Mouse (Mus musculus): Measurements from ENCODE around the gene Btbd16. TPM values are rescaled to one million over a fixed set of nuclear protein-coding genes. Genes with fewer than 3 reads are reported as not detected.
A peak's percentile ranks its signal among the peaks of the same experiment; 100 is the strongest.

Btbd16 gene
- polyA plus RNA-seq, 1 experiment from 2014 or later: not detected

DNA sequence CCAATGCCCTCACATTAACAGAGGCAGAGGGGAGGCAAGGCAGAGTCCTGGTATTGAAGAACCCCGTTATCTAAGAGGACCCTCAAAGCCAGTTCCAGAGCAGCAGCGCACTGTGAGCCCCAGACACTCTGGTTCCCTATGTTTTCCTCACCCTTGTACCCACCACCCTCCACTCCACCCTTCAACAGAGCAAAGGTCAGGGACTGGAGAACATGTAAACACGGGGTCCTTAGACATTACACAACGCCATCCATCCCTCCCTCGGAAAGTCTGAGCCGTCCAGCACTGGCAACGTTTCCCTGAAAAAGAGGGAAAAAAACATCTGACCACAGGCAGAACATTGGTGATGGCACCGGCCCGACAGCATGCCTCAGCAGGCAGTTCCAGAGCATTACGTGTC, 25.5 kb downstream of the Btbd16 start:
- no peak for ATAC-seq (ENCODE audit: insufficient number of reproducible peaks, insufficient read depth, low FRiP score, low TSS enrichment, low read depth)
- Histone ChIP-seq H3K4me3 (replicated peaks) (no peak overlapping the region), H3K4me2 (no peak overlapping the region), H3K27me3 (no peaks in the 10 kb centered on the region), H3K27ac (no peak overlapping the region), H3K9ac (replicated peaks) (no peak overlapping the region), H3K4me1 (replicated peaks) (peaks cover 7% of the 10 kb centered on the region), H3K9me3 (no peaks in the 10 kb centered on the region), H3K36me3 (no peaks in the 10 kb centered on the region)
- 86% methylated on average over 10 of the region's 10 CpGs for WGBS

- Histone ChIP-seq H3K27me3 (no peaks in the 10 kb centered on the region), H3K27ac (no peak overlapping the region), H3K9ac (replicated peaks) (no peak overlapping the region), H3K4me1 (replicated peaks) (no peaks in the 10 kb centered on the region), H3K36me3 (no peaks in the 10 kb centered on the region), H3K9me3 (no peaks in the 10 kb centered on the region), H3K4me2 (no peak overlapping the region), H3K4me3 (replicated peaks) (no peak overlapping the region)
- 55% methylated on average over 4 of the region's 4 CpGs for WGBS
- no peak for ATAC-seq (ENCODE audit: insufficient number of reproducible peaks, insufficient read depth, low FRiP score, low TSS enrichment, low read depth)
Observed at GRCm38 (mm10) chr7:130800681-130801080, 26.8 kb downstream of the Btbd16 start.

DNA sequence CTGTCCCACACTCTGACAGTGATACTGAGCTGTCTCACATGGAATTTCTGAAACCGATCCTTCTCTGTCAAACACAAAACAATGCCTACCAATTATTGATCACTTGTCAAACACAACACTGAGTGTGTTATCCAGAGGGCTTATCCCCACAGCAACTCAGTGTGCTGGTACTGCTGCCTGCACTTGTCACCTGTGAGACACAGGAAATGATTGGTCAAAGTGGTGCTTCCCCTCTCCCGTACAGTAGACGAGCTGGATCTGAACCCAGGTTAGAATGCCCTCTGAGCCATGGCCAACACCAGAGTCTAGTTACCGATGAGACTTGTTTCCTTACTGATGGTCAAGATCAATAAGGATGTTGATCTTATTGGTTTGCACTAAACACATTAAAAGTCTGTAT, 27.9 kb downstream of the Btbd16 start:
- Histone ChIP-seq H3K9me3 (no peaks in the 10 kb centered on the region), H3K4me3 (replicated peaks) (no peak overlapping the region), H3K4me2 (no peak overlapping the region), H3K36me3 (no peaks in the 10 kb centered on the region), H3K27ac (no peak overlapping the region), H3K9ac (replicated peaks) (no peak overlapping the region), H3K4me1 (replicated peaks) (no peaks in the 10 kb centered on the region), H3K27me3 (no peaks in the 10 kb centered on the region)
- WGBS: 90% methylated on average over 4 of the region's 4 CpGs
- ATAC-seq (ENCODE audit: insufficient number of reproducible peaks, insufficient read depth, low FRiP score, low TSS enrichment, low read depth): no peak

DNA sequence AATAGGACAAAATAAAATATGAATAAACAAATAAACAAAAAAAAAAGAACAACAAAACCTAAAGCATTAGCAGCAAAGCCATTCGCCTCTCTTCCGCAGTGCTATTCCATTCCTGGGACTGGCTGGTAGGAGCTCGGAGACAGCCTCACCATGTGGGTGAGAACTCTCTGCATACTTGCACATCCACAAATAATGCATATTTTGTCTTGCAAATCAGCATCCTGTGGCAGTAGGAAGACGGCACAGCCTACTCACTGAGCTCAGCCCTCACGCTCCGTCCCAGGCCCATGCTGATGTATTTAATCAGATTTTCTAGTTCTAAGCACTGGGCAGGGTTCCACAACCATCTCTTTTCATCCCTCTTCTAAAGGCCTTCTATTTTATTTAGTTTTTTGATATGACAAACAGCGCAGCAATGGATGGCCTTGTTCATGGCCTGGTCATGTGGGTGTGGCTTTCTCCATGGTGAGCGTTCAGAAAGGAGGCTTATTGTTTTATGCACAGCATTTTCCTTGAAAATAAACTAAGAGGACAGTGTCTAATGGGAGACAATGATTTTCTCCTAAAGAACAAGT, 29.5 kb downstream of the Btbd16 start:
- Histone ChIP-seq H3K4me3 (replicated peaks) (no peak overlapping the region), H3K4me2 (no peak overlapping the region), H3K27me3 (no peaks in the 10 kb centered on the region), H3K4me1 (replicated peaks) (no peaks in the 10 kb centered on the region), H3K36me3 (no peaks in the 10 kb centered on the region), H3K9ac (replicated peaks) (no peak overlapping the region), H3K9me3 (no peaks in the 10 kb centered on the region), H3K27ac (no peak overlapping the region)
- ATAC-seq (ENCODE audit: insufficient number of reproducible peaks, insufficient read depth, low FRiP score, low TSS enrichment, low read depth): no peak
- 92% methylated on average over 8 of the region's 8 CpGs for WGBS

DNA sequence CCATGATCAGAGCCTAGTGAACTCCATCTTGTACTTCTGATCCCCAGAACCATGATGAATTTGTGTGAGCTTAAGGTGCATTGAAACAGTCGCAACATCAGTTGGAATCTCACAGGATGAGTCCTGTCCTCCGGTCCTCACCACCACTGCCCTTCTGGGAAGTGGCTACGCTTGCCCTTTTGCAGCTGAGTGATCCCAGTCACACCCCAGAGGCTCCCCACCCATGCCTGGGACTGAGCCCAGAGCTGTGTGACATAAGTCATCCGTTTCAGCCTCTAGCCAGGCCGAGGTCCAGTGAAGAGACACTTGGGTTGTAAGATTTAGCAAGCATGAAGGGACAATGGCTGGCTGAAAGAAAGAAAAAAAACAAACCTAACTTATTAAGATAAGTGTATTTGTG, 31.1 kb downstream of the Btbd16 start:
- H3K36me3 ChIP-seq: no peaks in the 10 kb centered on the region
- no peak overlapping the region for H3K4me2 ChIP-seq
- no peak overlapping the region for H3K27ac ChIP-seq
- 83% methylated on average over 5 of the region's 5 CpGs for WGBS
- no peak for ATAC-seq (ENCODE audit: insufficient number of reproducible peaks, insufficient read depth, low FRiP score, low TSS enrichment, low read depth)
- H3K9ac ChIP-seq (replicated peaks): no peak overlapping the region
- H3K9me3 ChIP-seq: no peaks in the 10 kb centered on the region
- H3K27me3 ChIP-seq: no peaks in the 10 kb centered on the region
- no peak overlapping the region for H3K4me3 ChIP-seq (replicated peaks)
- H3K4me1 ChIP-seq (replicated peaks): no peaks in the 10 kb centered on the region

DNA sequence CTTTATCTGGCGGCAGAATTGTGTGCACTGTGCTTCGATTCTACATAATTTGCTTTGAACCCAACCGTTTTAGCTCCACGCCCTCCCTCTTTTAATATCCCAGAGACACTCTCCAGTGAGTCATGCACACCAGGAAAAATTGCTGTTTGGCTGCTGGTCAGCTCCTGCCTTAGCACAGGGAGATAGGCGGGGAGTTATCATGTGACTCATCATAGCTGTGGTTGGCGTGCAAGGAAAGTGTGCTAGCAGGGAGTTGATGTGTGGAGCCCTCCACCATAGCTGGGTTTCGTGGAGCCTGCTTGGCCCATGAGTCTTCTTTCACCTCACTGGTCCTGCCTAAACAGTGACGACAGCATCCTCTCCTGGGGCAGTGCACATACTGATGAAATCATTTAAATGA, 33.9 kb downstream of the Btbd16 start:
- Histone ChIP-seq H3K4me3 (replicated peaks) (no peak overlapping the region), H3K27ac (no peak overlapping the region), H3K4me1 (replicated peaks) (no peaks in the 10 kb centered on the region), H3K27me3 (no peaks in the 10 kb centered on the region), H3K4me2 (no peak overlapping the region), H3K36me3 (no peaks in the 10 kb centered on the region), H3K9ac (replicated peaks) (no peak overlapping the region), H3K9me3 (no peaks in the 10 kb centered on the region)
- ATAC-seq (ENCODE audit: insufficient number of reproducible peaks, insufficient read depth, low FRiP score, low TSS enrichment, low read depth): no peak
- 85% methylated on average over 8 of the region's 8 CpGs for WGBS

- no peak for ATAC-seq (ENCODE audit: insufficient number of reproducible peaks, insufficient read depth, low FRiP score, low TSS enrichment, low read depth)
- Histone ChIP-seq H3K36me3 (no peaks in the 10 kb centered on the region), H3K4me2 (no peak overlapping the region), H3K27me3 (no peaks in the 10 kb centered on the region), H3K27ac (no peak overlapping the region), H3K9me3 (no peaks in the 10 kb centered on the region), H3K9ac (replicated peaks) (no peak overlapping the region), H3K4me1 (replicated peaks) (no peaks in the 10 kb centered on the region), H3K4me3 (replicated peaks) (no peak overlapping the region)
- WGBS: 65% methylated on average over 6 of the region's 6 CpGs
Observed at GRCm38 (mm10) chr7:130808694-130809093, 34.8 kb downstream of the Btbd16 start.

- WGBS: 84% methylated on average over 4 of the region's 4 CpGs
- no peak overlapping the region for H3K9ac ChIP-seq (replicated peaks)
- no peaks in the 10 kb centered on the region for H3K36me3 ChIP-seq
- H3K27ac ChIP-seq: no peak overlapping the region
- no peak overlapping the region for H3K4me2 ChIP-seq
- no peaks in the 10 kb centered on the region for H3K9me3 ChIP-seq
- H3K4me1 ChIP-seq (replicated peaks): no peaks in the 10 kb centered on the region
- no peaks in the 10 kb centered on the region for H3K27me3 ChIP-seq
- no peak for ATAC-seq (ENCODE audit: insufficient number of reproducible peaks, insufficient read depth, low FRiP score, low TSS enrichment, low read depth)
- no peak overlapping the region for H3K4me3 ChIP-seq (replicated peaks)
Observed at GRCm38 (mm10) chr7:130810238-130810637, 36.4 kb downstream of the Btbd16 start.

DNA sequence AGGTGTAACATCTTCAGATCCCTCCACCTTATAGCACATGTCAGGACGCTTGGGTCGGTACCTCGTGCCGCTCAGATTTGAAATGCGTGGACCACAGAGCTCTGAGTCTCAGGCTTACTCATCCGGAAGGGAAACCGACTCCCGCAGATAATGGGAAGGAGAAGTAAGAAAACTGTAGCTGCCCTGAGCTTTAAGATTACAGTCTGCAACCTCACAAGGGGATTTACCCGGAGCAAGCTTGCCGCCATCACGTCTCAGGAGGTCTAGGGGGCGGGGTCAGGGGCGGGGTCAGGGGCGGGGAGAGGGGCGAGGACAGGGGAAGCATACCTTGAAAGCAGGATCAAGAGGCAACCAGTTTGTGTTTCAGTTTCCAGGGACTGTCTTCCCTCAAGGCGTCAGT, 38.5 kb downstream of the Btbd16 start:
- Histone ChIP-seq H3K27ac (no peak overlapping the region), H3K36me3 (no peaks in the 10 kb centered on the region), H3K9ac (replicated peaks) (no peak overlapping the region), H3K9me3 (no peaks in the 10 kb centered on the region), H3K4me2 (0 out of 2 replicates have a peak overlapping the region, but pooled peaks have one; percentile 5), H3K4me3 (replicated peaks) (no peak overlapping the region), H3K4me1 (replicated peaks) (no peaks in the 10 kb centered on the region), H3K27me3 (no peaks in the 10 kb centered on the region)
- WGBS: 39% methylated on average over 16 of the region's 16 CpGs
- ATAC-seq (ENCODE audit: insufficient number of reproducible peaks, insufficient read depth, low FRiP score, low TSS enrichment, low read depth): no peak

- Histone ChIP-seq H3K4me2 (no peak overlapping the region), H3K36me3 (no peaks in the 10 kb centered on the region), H3K27ac (no peak overlapping the region), H3K27me3 (no peaks in the 10 kb centered on the region), H3K4me3 (replicated peaks) (no peak overlapping the region), H3K9ac (replicated peaks) (no peak overlapping the region), H3K9me3 (no peaks in the 10 kb centered on the region), H3K4me1 (replicated peaks) (no peaks in the 10 kb centered on the region)
- no peak for ATAC-seq (ENCODE audit: insufficient number of reproducible peaks, insufficient read depth, low FRiP score, low TSS enrichment, low read depth)
- WGBS: 94% methylated on average over 10 of the region's 10 CpGs
Observed at GRCm38 (mm10) chr7:130815601-130816000, 41.7 kb downstream of the Btbd16 start.

GRCm38 (mm10) chr7:130816243-130816642, 42.4 kb downstream of the Btbd16 start:
- H3K4me3 ChIP-seq (replicated peaks): no peak overlapping the region
- no peak overlapping the region for H3K4me2 ChIP-seq
- no peaks in the 10 kb centered on the region for H3K36me3 ChIP-seq
- no peaks in the 10 kb centered on the region for H3K27me3 ChIP-seq
- no peak overlapping the region for H3K27ac ChIP-seq
- no peaks in the 10 kb centered on the region for H3K4me1 ChIP-seq (replicated peaks)
- 80% methylated on average over 7 of the region's 7 CpGs for whole genome bisulfite sequencing
- H3K9ac ChIP-seq (replicated peaks): no peak overlapping the region
- H3K9me3 ChIP-seq: no peaks in the 10 kb centered on the region
- ATAC-seq (ENCODE audit: insufficient number of reproducible peaks, insufficient read depth, low FRiP score, low TSS enrichment, low read depth): no peak

- Histone ChIP-seq H3K4me3 (replicated peaks) (no peak overlapping the region), H3K27me3 (no peaks in the 10 kb centered on the region), H3K36me3 (no peaks in the 10 kb centered on the region), H3K9ac (replicated peaks) (no peak overlapping the region), H3K27ac (no peak overlapping the region), H3K4me1 (replicated peaks) (no peaks in the 10 kb centered on the region), H3K9me3 (no peaks in the 10 kb centered on the region), H3K4me2 (no peak overlapping the region)
- no peak for ATAC-seq (ENCODE audit: insufficient number of reproducible peaks, insufficient read depth, low FRiP score, low TSS enrichment, low read depth)
- 74% methylated on average over 5 of the region's 5 CpGs for WGBS
Observed at GRCm38 (mm10) chr7:130818813-130819212, 44.9 kb downstream of the Btbd16 start.

Data from limb, embryonic 12.5 days (tissue).